Mouse (Mus musculus): ENCODE data around the gene Car12.

DNA sequence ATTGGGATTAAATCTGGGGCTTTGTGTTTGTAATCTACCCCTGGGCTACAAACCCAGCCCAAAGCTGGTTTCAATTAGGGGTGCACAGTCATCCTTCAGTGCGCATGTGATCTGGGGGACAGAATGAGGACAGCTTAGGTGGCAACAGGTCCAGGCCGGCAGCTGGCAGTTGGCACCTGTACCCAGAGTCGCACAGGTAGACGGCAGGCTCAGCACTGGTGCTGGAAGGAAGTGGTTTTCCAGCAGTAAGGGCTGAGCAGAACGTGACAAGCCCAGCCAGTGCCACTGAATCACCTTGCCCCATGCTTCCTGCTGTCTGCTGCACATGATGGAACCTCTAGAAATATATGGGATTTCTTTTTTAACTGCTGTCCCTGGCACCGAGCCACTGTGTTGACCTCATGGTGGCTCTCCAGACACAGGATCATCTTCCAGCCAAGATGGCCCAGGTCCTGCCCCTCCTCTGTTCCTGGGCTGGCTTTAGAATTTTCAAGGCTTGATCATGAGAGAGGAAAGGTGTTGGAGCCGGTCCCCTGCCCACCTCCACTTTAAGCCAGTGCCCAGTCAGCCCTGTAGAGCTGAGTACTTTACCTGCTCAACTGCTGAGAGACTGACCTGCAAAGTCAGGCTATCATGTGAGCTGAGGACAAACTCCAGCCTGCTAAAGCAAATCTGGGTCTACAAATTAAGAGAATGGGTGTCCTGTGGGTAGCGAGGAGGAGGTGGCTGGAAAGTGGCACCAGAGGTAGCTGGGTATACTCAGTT lies 7.4 kb downstream of the Car12 start:
- TF ChIP-seq POLR2A (IDR thresholded peaks at IDR 0.05; ENCODE audit: low read depth, low read length): no peak
- TF ChIP-seq MAZ (IDR thresholded peaks at IDR 0.05; ENCODE audit: low read depth, low read length): no peak
- no peak for TF ChIP-seq CTCF (conservative IDR thresholded peaks at IDR 0.05 in 1 of 2, IDR thresholded peaks at IDR 0.05 in 1 of 2; ENCODE audit: low read depth in 2 of 2, low read length in 2 of 2)
- no peak for TF ChIP-seq ZMIZ1 (IDR thresholded peaks at IDR 0.05; ENCODE audit: low read depth, low read length)
- no peak for TF ChIP-seq JUND (conservative IDR thresholded peaks at IDR 0.05; ENCODE audit: low read depth, low read length)
- TF ChIP-seq SMC3 (IDR thresholded peaks at IDR 0.05; ENCODE audit: low read depth, low read length): no peak
- no peak for TF ChIP-seq TCF12 (IDR thresholded peaks at IDR 0.05; ENCODE audit: low read depth, low read length)
